Mouse (Mus musculus): ENCODE data around the gene Nol10. TPM values are rescaled to one million over a fixed set of nuclear protein-coding genes. Genes with fewer than 3 reads are reported as not detected.

The Nol10 gene
- total and polyA plus RNA-seq, 3 experiments: 21.6 to 128 (median 44.2) TPM

- no peak overlapping the region for H3K9ac ChIP-seq (ENCODE audit: control insufficient read depth, low read depth, low read length, poor library complexity, severe bottlenecking)
- no peak overlapping the region for H3K27ac ChIP-seq (ENCODE audit: control insufficient read depth, low read depth, low read length)
- H3K4me3 ChIP-seq (ENCODE audit: control insufficient read depth in 1 of 2, insufficient read depth in 1 of 2, low read depth in 2 of 2, low read length in 2 of 2): no peak overlapping the region
- no peaks in the 10 kb centered on the region for H3K36me3 ChIP-seq (ENCODE audit: control insufficient read depth in 1 of 2, insufficient read depth in 2 of 2, low read length in 2 of 2)
- no peaks in the 10 kb centered on the region for H3K9me3 ChIP-seq (replicated peaks; ENCODE audit: insufficient read depth, low read length)
- no peaks in the 10 kb centered on the region for H3K4me1 ChIP-seq (ENCODE audit: control insufficient read depth in 1 of 2, insufficient read depth in 2 of 2, low read length in 2 of 2)
- H3K79me2 ChIP-seq (ENCODE audit: control insufficient read depth, insufficient read depth, low read length, poor library complexity): no peaks in the 10 kb centered on the region
- H3K27me3 ChIP-seq (ENCODE audit: control insufficient read depth in 1 of 2, insufficient read depth in 2 of 2, low read length in 2 of 2): peaks cover 0 to 3% of the 10 kb centered on the region in 2 experiments; a peak in 2 of 4 replicates
- no peak for DNase-seq (ENCODE audit: low read depth, low spot score)
- TF ChIP-seq NELFE (IDR thresholded peaks at IDR 0.05; ENCODE audit: low read depth, low read length): no peak
- no peak for TF ChIP-seq UBTF (IDR thresholded peaks at IDR 0.05; ENCODE audit: borderline replicate concordance, insufficient read depth, low read depth, low read length)
- no peak for TF ChIP-seq ELF1 (IDR thresholded peaks at IDR 0.05; ENCODE audit: low read depth, low read length)
- TF ChIP-seq ZNF384 (IDR thresholded peaks at IDR 0.05; ENCODE audit: low read depth, low read length): no peak
These were observed 126.9 kb downstream of the Nol10 start for GRCm38 (mm10) chr12:17475146-17475545.

- Histone ChIP-seq H3K4me1 (ENCODE audit: control insufficient read depth in 1 of 2, insufficient read depth in 2 of 2, low read length in 2 of 2) (no peaks in the 10 kb centered on the region), H3K4me3 (ENCODE audit: control insufficient read depth in 1 of 2, insufficient read depth in 1 of 2, low read depth in 2 of 2, low read length in 2 of 2) (no peak overlapping the region), H3K9ac (ENCODE audit: control insufficient read depth, low read depth, low read length, poor library complexity, severe bottlenecking) (no peak overlapping the region), H3K27me3 (ENCODE audit: control insufficient read depth in 1 of 2, insufficient read depth in 2 of 2, low read length in 2 of 2) (peaks cover 0 to 1% of the 10 kb centered on the region in 2 experiments; a peak in 2 of 4 replicates), H3K79me2 (ENCODE audit: control insufficient read depth, insufficient read depth, low read length, poor library complexity) (no peaks in the 10 kb centered on the region), H3K27ac (ENCODE audit: control insufficient read depth, low read depth, low read length) (no peak overlapping the region), H3K36me3 (ENCODE audit: control insufficient read depth in 1 of 2, insufficient read depth in 2 of 2, low read length in 2 of 2) (no peaks in the 10 kb centered on the region), H3K9me3 (replicated peaks; ENCODE audit: insufficient read depth, low read length) (no peaks in the 10 kb centered on the region)
- no peak for TF ChIP-seq SMC3 (IDR thresholded peaks at IDR 0.05; ENCODE audit: low read depth, low read length)
- TF ChIP-seq USF1 (IDR thresholded peaks at IDR 0.05; ENCODE audit: low read depth, low read length): no peak
- TF ChIP-seq UBTF (IDR thresholded peaks at IDR 0.05; ENCODE audit: borderline replicate concordance, insufficient read depth, low read depth, low read length): no peak
- TF ChIP-seq MEF2A (IDR thresholded peaks at IDR 0.05; ENCODE audit: extremely low read depth, insufficient replicate concordance, low read depth, low read length, poor library complexity, severe bottlenecking): no peak
- no peak for TF ChIP-seq ZNF384 (IDR thresholded peaks at IDR 0.05; ENCODE audit: low read depth, low read length)
- no peak for TF ChIP-seq GABPA (IDR thresholded peaks at IDR 0.05; ENCODE audit: low read depth, low read length)
- TF ChIP-seq E2F4 (IDR thresholded peaks at IDR 0.05; ENCODE audit: borderline replicate concordance, low read depth, low read length): no peak
- TF ChIP-seq MAZ (IDR thresholded peaks at IDR 0.05; ENCODE audit: low read depth, low read length): no peak
- no peak for TF ChIP-seq USF2 (IDR thresholded peaks at IDR 0.05; ENCODE audit: borderline replicate concordance in 1 of 2, insufficient read depth in 1 of 2, low read depth in 1 of 2, low read length in 2 of 2)
- TF ChIP-seq KAT2A (conservative IDR thresholded peaks at IDR 0.05; ENCODE audit: low read depth, low read length): no peak
- no peak for TF ChIP-seq ZC3H11A (IDR thresholded peaks at IDR 0.05; ENCODE audit: low read depth, low read length)
- no peak for TF ChIP-seq SIN3A (IDR thresholded peaks at IDR 0.05; ENCODE audit: low read length)
- no peak for DNase-seq (ENCODE audit: low read depth, low spot score)
These were observed 129.9 kb downstream of the Nol10 start for GRCm38 (mm10) chr12:17478196-17478595.

All from MEL (cell line).